Mouse (Mus musculus): ENCODE results near the gene Cps1. TPM values are rescaled to one million over a fixed set of nuclear protein-coding genes. Genes with fewer than 3 reads are reported as not detected.

Cps1 gene
- polyA plus RNA-seq, 1 experiment = 0.44 TPM

Other genes with a start within 250 kb of the Cps1 start
- gene Myl1, start 177.6 kb upstream of the Cps1 start, polyA plus RNA-seq (2012; ENCODE audit: insufficient read depth, insufficient read length, missing spikeins) = 425 and 601 TPM in 2 replicates
- 27.8 and 36.4 TPM in 2 replicates for gene Lancl1, start 84.2 kb upstream of the Cps1 start, polyA plus RNA-seq (2012; ENCODE audit: insufficient read depth, insufficient read length, missing spikeins)